Mouse (Mus musculus) small intestine, adult 2 months (tissue): ENCODE results near the gene Lgals12.

ENCODE experiments used
- CTCF ChIP-seq: fragments of 200-500 bp; IDR thresholded peaks from 2 replicates; pipeline ENCODE4 v1.5.1; 2012; ENCODE audit warnings: low read depth, mild to moderate bottlenecking, control low read depth, inconsistent platforms, low read length, moderate library complexity, mixed read lengths; ENCODE audit not compliant: insufficient replicate concordance, insufficient read length; ENCODE audit errors: extremely low read depth
- POLR2A ChIP-seq: fragments of 200-500 bp; IDR thresholded peaks from 2 replicates; pipeline ENCODE4 v1.6.1; 2012; ENCODE audit warnings: low read depth, mild to moderate bottlenecking, control low read depth, inconsistent platforms, low read length, moderate library complexity

DNA sequence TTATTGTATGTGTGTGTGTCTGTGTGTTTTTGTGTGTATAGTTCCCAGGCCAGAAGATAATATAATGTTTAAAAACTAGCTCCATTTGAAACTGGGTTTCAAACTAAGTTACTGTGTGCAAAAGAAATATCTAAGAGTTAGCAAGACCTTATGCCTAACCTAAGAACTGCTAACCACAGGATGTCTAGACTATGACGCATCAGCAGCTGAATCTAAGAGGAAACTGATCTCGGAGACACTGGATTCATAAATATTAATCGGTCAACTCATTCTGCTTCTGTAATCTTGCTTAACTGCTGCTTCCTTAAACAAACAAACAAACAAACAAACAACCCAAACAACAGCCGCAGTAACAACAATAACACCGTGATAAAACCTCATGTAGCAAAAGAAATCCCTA lies 37.3 kb downstream of the Lgals12 start:
- no peak for TF ChIP-seq POLR2A
- no peak for TF ChIP-seq CTCF
